Mouse (Mus musculus): ENCODE results near the gene Skint4. TPM values are rescaled to one million over a fixed set of nuclear protein-coding genes. Genes with fewer than 3 reads are reported as not detected.

Gene Skint4
- not detected in 2 replicates for polyA plus RNA-seq (2011; ENCODE audit: insufficient read length, low read depth, missing spikeins)

- H3K4me3 ChIP-seq (ENCODE audit: insufficient read depth, low read length): no peak within 1 kb of the TSS
- H3K4me1 ChIP-seq (ENCODE audit: control insufficient read depth, insufficient read depth, low read length): no peaks in the 10 kb centered on the region
- no peak for TF ChIP-seq POLR2A (IDR thresholded peaks at IDR 0.05; ENCODE audit: low read depth, low read length)
- no peak for TF ChIP-seq CTCF (IDR thresholded peaks at IDR 0.05; ENCODE audit: borderline replicate concordance, insufficient read depth, low read length)
- H3K27ac ChIP-seq (ENCODE audit: insufficient read depth, low read length): no peak within 1 kb of the TSS
Measured at GRCm38 (mm10) chr4:112071716-112072115, at the start of gene Skint4. Gene Skint4, plus strand, starts transcription at chr4:112072016.

Other genes with a start within 250 kb of the Skint4 start
- not detected in 2 replicates for gene Slc5a9, start 169.1 kb upstream of the Skint4 start, polyA plus RNA-seq (2011; ENCODE audit: insufficient read length, low read depth, missing spikeins)
- not detected in 2 replicates for gene Skint8, start 152.6 kb upstream of the Skint4 start, polyA plus RNA-seq (2011; ENCODE audit: insufficient read length, low read depth, missing spikeins)
- not detected in 2 replicates for gene Skint7, start 99.1 kb upstream of the Skint4 start, polyA plus RNA-seq (2011; ENCODE audit: insufficient read length, low read depth, missing spikeins)
- not detected in 2 replicates for gene Skint1, start 65.7 kb upstream of the Skint4 start, polyA plus RNA-seq (2011; ENCODE audit: insufficient read length, low read depth, missing spikeins)
- gene Skint3, start 160.2 kb downstream of the Skint4 start, polyA plus RNA-seq (2011; ENCODE audit: insufficient read length, low read depth, missing spikeins): not detected in 2 replicates

Measured in embryonic fibroblast, embryonic 13.5 days (primary cell).